Mouse (Mus musculus) bone marrow, adult 2 months (tissue): ENCODE data around the gene Scgb1a1. TPM values are rescaled to one million over a fixed set of nuclear protein-coding genes. Genes with fewer than 3 reads are reported as not detected.
A peak's percentile ranks its signal among the peaks of the same experiment; 100 is the strongest.
"Not testable (repeated sequence)": the region's sequence is repeated elsewhere in the genome, so short reads cannot be mapped to it uniquely, and the experiment has no call there.

ENCODE experiments used
- H3K27ac ChIP-seq: fragments of 200-500 bp; 2 replicates; pipeline ENCODE4 v1.5.1; 2012; ENCODE audit warnings: low read depth, mild to moderate bottlenecking, control low read depth, inconsistent platforms, low read length; ENCODE audit not compliant: control insufficient read depth, poor library complexity, insufficient read depth
- H3K4me1 ChIP-seq: fragments of 200-500 bp; 2 replicates; pipeline ENCODE4 v1.6.1; 2011; ENCODE audit warnings: low read length; ENCODE audit not compliant: control insufficient read depth, insufficient read depth
- H3K4me3 ChIP-seq: fragments of 200-500 bp; replicated peaks from 2 replicates; pipeline ENCODE3; 2011; ENCODE audit warnings: mild to moderate bottlenecking, low read depth, low read length, control low read depth; ENCODE audit not compliant: control insufficient read depth
- CTCF ChIP-seq: fragments of 200-500 bp; IDR thresholded peaks from 2 replicates; pipeline ENCODE4 v1.5.1; 2011; ENCODE audit warnings: low read length, control low read depth; ENCODE audit not compliant: control insufficient read depth, insufficient read depth
- POLR2A ChIP-seq: fragments of 200-500 bp; IDR thresholded peaks from 2 replicates; pipeline ENCODE4 v1.6.1; 2011; ENCODE audit warnings: low read depth, mild to moderate bottlenecking, control low read depth, low read length, borderline replicate concordance; ENCODE audit not compliant: control insufficient read depth
- WGBS: fragments of 180-500 bp; shearing (Covaris S2); methylation state at CpG from one replicate; pipeline ENCODE4 v1.1.7; 2018; 5-methylcytosine and 5-hydroxymethylcytosine counted together
- polyA plus RNA-seq: library from polyadenylated mRNA; stranded (reverse); fragments of >200 nt; gene quantifications from 2 replicates; pipeline ENCODE4 v1.2.4, GENCODE M21; 2011; ENCODE audit warnings: low replicate concordance; ENCODE audit not compliant: missing spikeins, insufficient read depth, insufficient read length

Gene Scgb1a1
- polyA plus RNA-seq, 1 experiment: 37.7 TPM

DNA sequence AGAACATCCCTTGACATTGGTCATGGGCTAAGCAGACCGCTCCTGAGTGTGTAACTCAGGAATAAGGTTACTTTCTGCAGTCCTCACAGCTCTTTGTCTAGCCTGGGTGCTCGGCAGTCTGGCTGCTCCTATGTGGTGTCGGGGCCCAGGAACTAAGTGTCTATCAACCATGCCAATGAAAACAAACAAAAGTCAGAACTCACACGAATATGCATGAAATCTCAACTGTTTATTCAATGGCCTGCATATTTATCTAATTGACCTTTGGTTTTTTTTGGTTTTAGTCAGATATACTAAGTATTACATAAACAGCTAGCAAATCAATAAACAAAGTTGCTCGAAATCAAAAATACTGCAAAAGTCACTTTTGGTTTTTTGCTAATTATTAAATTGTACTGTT lies 7.4 kb upstream of the Scgb1a1 start:
- no peak for TF ChIP-seq CTCF
- TF ChIP-seq POLR2A: no peak
- Histone ChIP-seq H3K4me1 (no peaks in the 10 kb centered on the region; the same call in 1 of the 2 replicates), H3K27ac (no peak overlapping the region), H3K4me3 (no peak overlapping the region)
- 81% methylated on average over 5 of the region's 5 CpGs for WGBS

DNA sequence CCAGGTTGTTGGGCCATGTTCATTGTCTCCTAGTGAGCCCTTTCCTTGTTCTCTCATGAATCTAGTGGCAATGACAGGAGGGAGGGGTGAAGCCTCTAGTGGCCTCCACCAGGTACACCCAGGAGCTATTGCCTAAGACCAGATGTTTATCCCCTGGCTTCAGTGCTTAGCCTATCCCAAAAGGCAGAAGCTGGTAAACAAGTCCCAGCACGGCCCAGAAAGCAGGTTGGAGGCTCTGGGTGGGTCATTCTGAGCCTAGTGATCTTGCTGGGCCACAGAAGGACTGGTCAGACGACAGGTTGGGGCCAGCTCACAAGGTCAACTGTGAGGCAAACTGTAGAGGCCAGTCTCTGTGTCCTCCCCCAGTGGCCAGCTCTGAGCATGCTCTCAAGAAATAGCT lies 3.0 kb upstream of the Scgb1a1 start:
- WGBS: 58% methylated on average over 2 of the region's 2 CpGs
- no peak overlapping the region for H3K27ac ChIP-seq
- TF ChIP-seq POLR2A (no peak), CTCF (no peak)
- no peaks in the 10 kb centered on the region for H3K4me1 ChIP-seq
- no peak overlapping the region for H3K4me3 ChIP-seq

DNA sequence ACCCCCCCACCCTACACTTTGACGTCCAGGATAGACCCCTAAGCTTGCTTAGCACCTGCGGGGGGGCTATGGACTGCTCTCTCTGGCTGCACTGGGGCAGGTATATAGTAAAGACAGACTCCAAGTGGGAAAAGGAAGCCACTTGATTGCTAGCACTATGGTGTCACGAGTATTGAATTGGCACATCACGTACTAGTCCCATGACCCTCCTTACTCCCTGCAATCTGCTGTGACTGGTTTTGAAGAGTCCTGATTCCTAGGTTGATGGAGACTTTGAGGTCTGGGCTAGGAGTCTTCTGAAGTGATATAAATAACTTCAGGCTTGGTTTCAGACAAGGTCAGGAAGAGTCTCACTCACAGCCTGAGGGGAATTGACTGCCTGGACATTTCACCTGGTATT lies 2.4 kb upstream of the Scgb1a1 start:
- WGBS: 55% methylated on average over 4 of the region's 4 CpGs
- no peak for TF ChIP-seq CTCF
- no peak for TF ChIP-seq POLR2A
- no peak overlapping the region for H3K27ac ChIP-seq

DNA sequence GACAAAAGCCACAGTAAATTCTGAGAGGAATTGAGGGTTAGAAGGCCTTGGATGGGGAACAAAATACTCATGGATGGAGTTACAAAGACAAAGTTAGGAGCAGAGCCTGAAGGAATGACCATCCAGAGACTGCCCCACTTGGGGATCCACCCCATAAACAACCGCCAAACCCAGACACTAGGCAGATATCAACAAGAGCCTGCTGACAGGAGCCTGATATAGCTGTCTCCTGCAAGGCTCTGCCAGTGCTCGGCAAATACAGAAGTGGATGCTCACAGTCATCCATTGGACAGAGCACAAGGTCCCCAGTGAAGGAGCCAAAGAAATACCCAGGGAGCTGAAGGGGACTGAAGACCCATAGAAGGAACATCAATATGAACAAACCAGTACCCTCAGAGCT lies 3.9 kb downstream of the Scgb1a1 start:
- 65% methylated on average over 2 of the region's 2 CpGs for WGBS
- not testable (repeated sequence) for H3K27ac ChIP-seq, H3K4me1 ChIP-seq, H3K4me3 ChIP-seq

More for the DNA sequence above, 2.4 kb upstream of the Scgb1a1 start:
- H3K4me1 ChIP-seq: no peaks in the 10 kb centered on the region
- H3K4me3 ChIP-seq: no peak overlapping the region

- TF ChIP-seq POLR2A (no peak), CTCF (no peak)
- WGBS: 83% methylated on average over 2 of the region's 2 CpGs
- H3K27ac ChIP-seq: no peak overlapping the region
These were observed 4.8 kb downstream of the Scgb1a1 start for GRCm38 (mm10) chr19:9083010-9083355.

GRCm38 (mm10) chr19:9082191-9083009 lies 5.4 kb downstream of the Scgb1a1 start:
- no peak overlapping the region for H3K4me3 ChIP-seq
- WGBS: 22% methylated on average over 23 of the region's 23 CpGs
- TF ChIP-seq POLR2A (peak; percentile 38; the same call in 1 of the 2 replicates), CTCF (peak; percentile 89)
- H3K27ac ChIP-seq: no peak overlapping the region
- H3K4me1 ChIP-seq: no peaks in the 10 kb centered on the region

More at GRCm38 (mm10) chr19:9083010-9083355, 4.8 kb downstream of the Scgb1a1 start:
- Histone ChIP-seq H3K4me1 (no peaks in the 10 kb centered on the region), H3K4me3 (no peak overlapping the region)

DNA sequence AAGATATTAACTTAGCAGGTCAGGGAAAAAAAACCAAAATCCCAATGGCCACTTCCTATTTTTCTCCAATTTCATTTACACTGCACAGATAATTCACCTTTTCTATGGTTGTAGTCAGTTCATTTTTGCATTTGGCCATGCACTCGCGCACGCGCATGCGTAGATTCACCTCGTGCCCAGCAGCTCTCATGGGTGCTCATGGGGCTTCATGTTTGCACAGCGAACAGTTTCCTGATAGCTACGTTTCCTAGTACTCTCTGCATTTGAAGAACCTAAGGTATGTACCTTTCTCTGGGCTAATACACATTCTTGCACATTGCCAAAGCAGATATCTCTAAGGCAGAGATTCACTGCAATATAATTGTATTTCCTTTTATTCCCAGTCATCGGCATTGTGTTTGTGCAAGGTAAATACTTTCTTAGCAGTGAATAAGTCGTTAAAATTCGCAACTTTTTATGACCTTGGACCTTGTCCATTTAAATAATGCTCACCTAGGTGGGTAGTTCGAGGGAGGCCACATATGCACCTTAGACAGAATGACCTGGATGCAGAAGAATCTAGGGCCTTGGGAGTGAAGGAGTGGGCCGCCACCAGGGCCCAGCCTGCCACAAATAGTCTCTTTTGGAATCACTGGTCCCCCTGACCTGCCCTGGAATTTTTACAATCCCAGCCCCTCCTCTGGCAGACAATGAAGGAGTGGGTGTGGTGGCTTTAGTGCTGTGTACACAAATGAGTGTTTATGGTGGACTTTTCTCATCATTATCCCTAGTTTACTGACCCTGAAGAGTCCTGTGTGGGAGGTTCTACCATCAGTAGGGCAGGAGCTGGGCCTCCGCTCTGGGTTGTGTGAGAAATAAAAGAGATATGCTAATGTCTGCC lies 6.2 kb downstream of the Scgb1a1 start:
- Histone ChIP-seq H3K4me1 (no peaks in the 10 kb centered on the region), H3K4me3 (no peak overlapping the region), H3K27ac (no peak overlapping the region)
- TF ChIP-seq POLR2A (no peak), CTCF (no peak)
- 88% methylated on average over 14 of the region's 14 CpGs for WGBS

GRCm38 (mm10) chr19:9079916-9080315 lies 7.8 kb downstream of the Scgb1a1 start:
- H3K4me3 ChIP-seq: no peak overlapping the region
- TF ChIP-seq POLR2A: no peak
- TF ChIP-seq CTCF: no peak
- 57% methylated on average over 7 of the region's 7 CpGs for WGBS
- H3K27ac ChIP-seq: no peak overlapping the region
- peaks cover 1% of the 10 kb centered on the region; the same call in 1 of the 2 replicates for H3K4me1 ChIP-seq
